Mouse (Mus musculus): Measurements from ENCODE around the gene Orm3. TPM values are rescaled to one million over a fixed set of nuclear protein-coding genes. Genes with fewer than 3 reads are reported as not detected.
A peak's percentile ranks its signal among the peaks of the same experiment; 100 is the strongest.

The Orm3 gene
- polyA plus RNA-seq, 2 experiments = not detected

DNA sequence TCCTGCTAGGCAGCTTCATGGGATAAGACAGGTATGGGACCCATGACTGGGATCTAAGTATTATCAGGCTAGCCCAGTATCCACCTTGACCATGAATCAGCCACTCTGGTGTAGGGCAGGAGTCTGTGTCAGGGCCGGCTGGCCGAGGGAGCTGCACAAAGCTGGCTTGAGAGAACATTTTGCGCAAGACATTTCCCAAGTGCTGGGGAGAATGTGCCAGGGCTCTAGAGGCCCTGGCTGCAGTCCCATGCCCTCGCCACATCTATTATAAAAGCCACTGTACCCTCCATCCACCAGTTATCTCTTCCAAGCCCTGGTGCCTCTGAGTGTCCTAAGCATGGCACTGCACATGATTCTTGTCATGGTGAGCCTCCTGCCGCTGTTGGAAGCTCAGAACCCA, 6.2 kb downstream of the Orm3 start, which contains the start of gene Orm2:
TSS of gene Orm2 (plus strand) at position 300 of the 400 bp plus-strand sequence.
- WGBS (ENCODE audit: insufficient replicate concordance) = 72% methylated on average over 5 of the region's 5 CpGs
- no peak within 1 kb of the TSS for H3K4me3 ChIP-seq (ENCODE audit: insufficient read depth in 1 of 2, low read depth in 2 of 2, low read length in 2 of 2)

DNA sequence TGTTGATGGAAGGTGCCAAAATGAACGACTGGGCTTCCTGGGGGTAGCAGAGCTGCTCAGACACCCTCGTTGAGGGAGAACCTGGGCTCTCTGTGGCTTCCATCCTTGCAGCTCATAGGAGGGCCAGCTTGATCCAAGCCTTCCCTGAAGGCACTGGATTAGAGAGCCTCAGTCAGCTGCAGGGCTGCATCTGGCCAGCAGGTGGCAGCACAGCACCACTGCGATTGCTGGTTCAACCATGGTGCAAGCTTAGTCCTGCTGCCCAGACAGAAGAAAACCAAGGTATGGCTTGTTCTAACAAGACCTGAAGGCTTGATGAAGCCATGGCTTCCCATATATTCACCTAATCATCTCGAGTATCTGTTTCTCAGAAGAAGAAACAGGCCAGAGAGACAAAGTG, 12.6 kb downstream of the Orm3 start:
- H3K9me3 ChIP-seq (ENCODE audit: control insufficient read depth, low read length) = no peaks in the 10 kb centered on the region
- no peak; the same call in 1 of the 2 replicates for ATAC-seq (ENCODE audit: insufficient read depth)
- no peak overlapping the region for H3K9ac ChIP-seq (replicated peaks)
- no peak overlapping the region for H3K27ac ChIP-seq
- no peak overlapping the region for H3K4me2 ChIP-seq (ENCODE audit: low read depth)
- no peaks in the 10 kb centered on the region for H3K36me3 ChIP-seq (replicated peaks; ENCODE audit: control insufficient read depth, insufficient read depth, low read depth)
- TF ChIP-seq EP300 (IDR thresholded peaks at IDR 0.05; ENCODE audit: low read depth) (no peak), CTCF (IDR thresholded peaks at IDR 0.05; ENCODE audit: low read depth) (peak; percentile 100)
- peak in 2 of 3 experiments; percentile 37 to 47 for DNase-seq (ENCODE audit: low read depth in 3 of 3, low spot score in 3 of 3)
- H3K4me1 ChIP-seq (replicated peaks; ENCODE audit: control insufficient read depth in 2 of 2, insufficient read depth in 2 of 2, low read length in 1 of 2) = peaks cover 17 to 20% of the 10 kb centered on the region in 2 experiments
- no peak overlapping the region for H3K4me3 ChIP-seq (ENCODE audit: insufficient read depth in 1 of 2, low read depth in 2 of 2, low read length in 2 of 2)
- 5% methylated on average over 4 of the region's 4 CpGs for WGBS (ENCODE audit: insufficient replicate concordance)
- no peaks in the 10 kb centered on the region for H3K27me3 ChIP-seq (ENCODE audit: control insufficient read depth, insufficient read depth, low read length)

More for the DNA sequence above, 6.2 kb downstream of the Orm3 start, which contains the start of gene Orm2:
- Histone ChIP-seq H3K9ac (replicated peaks) (no peak within 1 kb of the TSS), H3K36me3 (replicated peaks; ENCODE audit: control insufficient read depth, insufficient read depth, low read depth) (no peaks in the 10 kb centered on the region), H3K4me2 (ENCODE audit: low read depth) (no peak within 1 kb of the TSS), H3K4me1 (replicated peaks; ENCODE audit: control insufficient read depth in 2 of 2, insufficient read depth in 2 of 2, low read length in 1 of 2) (no peaks in the 10 kb centered on the region; a peak in 1 of 4 replicates), H3K27ac (no peak within 1 kb of the TSS), H3K27me3 (ENCODE audit: control insufficient read depth, insufficient read depth, low read length) (no peaks in the 10 kb centered on the region), H3K9me3 (ENCODE audit: control insufficient read depth, low read length) (no peaks in the 10 kb centered on the region)
- no peak for TF ChIP-seq CTCF (IDR thresholded peaks at IDR 0.05; ENCODE audit: low read depth)
- ATAC-seq (ENCODE audit: insufficient read depth) = no peak
- DNase-seq (ENCODE audit: low read depth in 3 of 3, low spot score in 3 of 3) = no peak

DNA sequence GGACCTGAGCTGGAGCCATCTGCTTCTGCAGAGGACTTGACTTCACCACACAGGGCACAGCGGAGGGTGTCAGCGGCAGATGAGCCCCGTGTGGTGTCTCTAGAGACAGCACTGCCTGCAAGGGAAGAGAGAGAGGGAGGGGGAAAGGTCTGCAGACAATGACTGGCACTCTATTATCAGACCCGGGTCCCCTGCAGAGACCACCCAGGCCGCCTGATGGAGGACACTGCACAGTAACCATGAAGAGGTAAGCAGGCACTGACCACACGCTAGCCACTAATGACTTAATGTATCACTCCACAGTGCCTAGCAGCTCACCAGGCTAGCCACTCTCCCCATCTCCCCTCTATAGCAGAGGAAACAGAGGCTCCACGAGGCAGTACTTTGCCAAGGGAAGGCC, 14.9 kb downstream of the Orm3 start:
- TF ChIP-seq EP300 (IDR thresholded peaks at IDR 0.05; ENCODE audit: low read depth) = no peak
- no peak for TF ChIP-seq CTCF (IDR thresholded peaks at IDR 0.05; ENCODE audit: low read depth)
- no peak for ATAC-seq (ENCODE audit: insufficient read depth)
- Histone ChIP-seq H3K9me3 (ENCODE audit: control insufficient read depth, low read length) (no peaks in the 10 kb centered on the region), H3K27me3 (ENCODE audit: control insufficient read depth, insufficient read depth, low read length) (no peaks in the 10 kb centered on the region), H3K36me3 (replicated peaks; ENCODE audit: control insufficient read depth, insufficient read depth, low read depth) (no peaks in the 10 kb centered on the region), H3K4me1 (replicated peaks; ENCODE audit: control insufficient read depth in 2 of 2, insufficient read depth in 2 of 2, low read length in 1 of 2) (peaks cover 37 to 41% of the 10 kb centered on the region in 2 experiments), H3K4me2 (ENCODE audit: low read depth) (no peak overlapping the region), H3K4me3 (ENCODE audit: insufficient read depth in 1 of 2, low read depth in 2 of 2, low read length in 2 of 2) (no peak overlapping the region), H3K27ac (no peak overlapping the region), H3K9ac (replicated peaks) (no peak overlapping the region)
- 76% methylated on average over 7 of the region's 7 CpGs for WGBS (ENCODE audit: insufficient replicate concordance)
- no peak for DNase-seq (ENCODE audit: low read depth in 3 of 3, low spot score in 3 of 3)

DNA sequence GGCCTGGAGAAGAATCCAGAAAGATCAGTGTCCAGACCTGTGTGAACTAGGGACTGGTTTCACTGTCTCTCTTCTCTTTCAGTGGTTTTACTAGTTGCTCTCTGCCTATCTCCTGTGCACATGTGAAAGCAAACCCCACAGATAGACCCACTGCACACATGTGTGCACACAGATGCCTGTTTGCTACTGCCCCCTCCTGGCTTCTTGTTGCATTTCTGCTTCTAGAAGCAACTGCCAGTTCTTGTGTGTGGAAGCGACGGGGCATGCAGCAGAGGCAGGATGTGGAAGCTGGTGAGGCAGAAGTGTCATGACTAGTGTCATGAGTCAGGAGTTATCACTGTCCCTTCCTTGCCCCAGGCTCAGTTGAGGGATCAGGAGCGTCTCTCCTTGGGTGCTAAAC, 15.9 kb downstream of the Orm3 start:
- TF ChIP-seq EP300 (IDR thresholded peaks at IDR 0.05; ENCODE audit: low read depth) = peak; percentile 59
- peak; percentile 90 for TF ChIP-seq CTCF (IDR thresholded peaks at IDR 0.05; ENCODE audit: low read depth)
- no peaks in the 10 kb centered on the region for H3K36me3 ChIP-seq (replicated peaks; ENCODE audit: control insufficient read depth, insufficient read depth, low read depth)
- no peak overlapping the region for H3K4me3 ChIP-seq (ENCODE audit: insufficient read depth in 1 of 2, low read depth in 2 of 2, low read length in 2 of 2)
- no peak overlapping the region for H3K9ac ChIP-seq (replicated peaks)
- ATAC-seq (ENCODE audit: insufficient read depth) = no peak
- no peaks in the 10 kb centered on the region for H3K27me3 ChIP-seq (ENCODE audit: control insufficient read depth, insufficient read depth, low read length)
- no peaks in the 10 kb centered on the region for H3K9me3 ChIP-seq (ENCODE audit: control insufficient read depth, low read length)
- peaks cover 38 to 41% of the 10 kb centered on the region in 2 experiments for H3K4me1 ChIP-seq (replicated peaks; ENCODE audit: control insufficient read depth in 2 of 2, insufficient read depth in 2 of 2, low read length in 1 of 2)
- H3K27ac ChIP-seq = no peak overlapping the region; the same call in 1 of the 2 replicates
- 31% methylated on average over 3 of the region's 3 CpGs for WGBS (ENCODE audit: insufficient replicate concordance)
- no peak overlapping the region for H3K4me2 ChIP-seq (ENCODE audit: low read depth)
- DNase-seq (ENCODE audit: low read depth in 3 of 3, low spot score in 3 of 3) = peak in 2 of 3 experiments; percentile 58 to 65

DNA sequence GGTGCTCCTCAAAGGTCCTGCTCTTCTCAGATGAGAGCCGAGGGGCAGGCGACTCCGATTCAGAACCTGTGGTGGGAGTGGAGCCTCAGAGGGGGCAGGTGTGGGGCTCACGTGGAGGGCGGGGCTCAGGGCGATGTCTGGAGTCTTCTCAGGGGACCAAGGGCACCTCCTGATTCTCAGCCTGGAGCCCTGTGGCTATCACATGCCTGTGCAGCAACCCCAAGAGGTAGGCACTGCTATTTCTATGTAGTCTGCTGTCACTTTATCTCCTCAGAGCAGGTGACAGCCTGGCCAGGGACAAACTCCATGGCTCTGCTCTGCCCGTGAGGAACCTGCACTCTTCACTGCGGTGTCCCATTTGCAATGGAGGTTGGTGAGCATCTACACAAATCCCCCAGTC, 17.4 kb downstream of the Orm3 start:
- H3K4me1 ChIP-seq (replicated peaks; ENCODE audit: control insufficient read depth in 2 of 2, insufficient read depth in 2 of 2, low read length in 1 of 2) = peaks cover 38 to 41% of the 10 kb centered on the region in 2 experiments
- H3K4me2 ChIP-seq (ENCODE audit: low read depth) = peak overlapping the region; percentile 50
- peak overlapping the region; percentile 20; the same call in 1 of the 2 replicates for H3K9ac ChIP-seq (replicated peaks)
- TF ChIP-seq CTCF (IDR thresholded peaks at IDR 0.05; ENCODE audit: low read depth) (no peak), EP300 (IDR thresholded peaks at IDR 0.05; ENCODE audit: low read depth) (peak; percentile 67)
- H3K27ac ChIP-seq = peak overlapping the region; percentile 94
- WGBS (ENCODE audit: insufficient replicate concordance) = 31% methylated on average over 8 of the region's 8 CpGs
- peak; percentile 68 for ATAC-seq (ENCODE audit: insufficient read depth)
- no peaks in the 10 kb centered on the region for H3K9me3 ChIP-seq (ENCODE audit: control insufficient read depth, low read length)
- DNase-seq (ENCODE audit: low read depth in 3 of 3, low spot score in 3 of 3) = peak in 2 of 3 experiments; percentile 59 to 64
- no peaks in the 10 kb centered on the region; the same call in 1 of the 2 replicates for H3K36me3 ChIP-seq (replicated peaks; ENCODE audit: control insufficient read depth, insufficient read depth, low read depth)
- no peak overlapping the region for H3K4me3 ChIP-seq (ENCODE audit: insufficient read depth in 1 of 2, low read depth in 2 of 2, low read length in 2 of 2)
- H3K27me3 ChIP-seq (ENCODE audit: control insufficient read depth, insufficient read depth, low read length) = no peaks in the 10 kb centered on the region
